Mouse (Mus musculus): ENCODE results near the gene Spic.

DNA sequence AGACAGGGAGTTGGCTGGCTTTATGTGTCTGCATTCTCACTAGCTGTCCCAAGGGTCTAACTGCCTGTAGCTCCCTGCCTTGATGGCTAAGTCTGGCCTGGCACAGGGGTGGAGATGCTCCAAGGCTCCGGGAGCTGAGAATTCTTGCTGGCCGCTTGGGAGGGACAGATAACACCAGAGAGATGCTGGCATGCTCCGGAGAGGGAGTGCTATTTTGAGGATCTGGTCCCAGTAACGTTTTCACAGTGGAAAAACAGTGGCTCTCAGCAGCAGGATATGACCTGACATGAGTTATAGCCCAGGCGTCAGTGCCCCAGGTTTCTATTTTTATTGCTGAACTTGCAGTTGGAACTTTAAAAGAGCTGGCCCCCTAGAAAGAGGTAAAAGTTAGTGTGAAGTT is 39.4 kb downstream of the Spic start:
- TF ChIP-seq POLR2A (IDR thresholded peaks at IDR 0.05; ENCODE audit: borderline replicate concordance, low read depth, low read length) (no peak), CTCF (IDR thresholded peaks at IDR 0.05; ENCODE audit: low read depth, low read length) (no peak)

All from bone marrow macrophage, adult 2 months (primary cell).